Mouse (Mus musculus) layer of hippocampus, adult 8-10 months (tissue): ENCODE measurements around the gene Tial1. TPM values are rescaled to one million over a fixed set of nuclear protein-coding genes. Genes with fewer than 3 reads are reported as not detected.

Experiments used
- DNase-seq, 2 experiments: peaks; one replicate each; pipeline ENCODE4 v3.0.0; 2022; ENCODE audit warnings: low spot score in 2 of 2
- total RNA-seq, 4 experiments: library from RNA; stranded (reverse); gene quantifications; 2 replicates each; pipeline ENCODE4 v1.2.4; 2022

Tial1 gene
- total RNA-seq, 4 experiments from 2014 or later, result 107 to 155 (median 123) TPM

- no peak for DNase-seq
These were observed 44.1 kb downstream of the Tial1 start for GRCm38 (mm10) chr7:128417226-128417929.

GRCm38 (mm10) chr7:128416664-128417063, 44.9 kb downstream of the Tial1 start:
- no peak for DNase-seq

- DNase-seq, result no peak
These were observed 47.1 kb downstream of the Tial1 start for GRCm38 (mm10) chr7:128414433-128414832.

GRCm38 (mm10) chr7:128412071-128412833, 49.3 kb downstream of the Tial1 start:
- DNase-seq, result no peak

GRCm38 (mm10) chr7:128410708-128411413, 50.7 kb downstream of the Tial1 start:
- peak in 1 of 2 experiments; percentile 17 for DNase-seq

GRCm38 (mm10) chr7:128408265-128408664, 53.3 kb downstream of the Tial1 start:
- DNase-seq, result no peak

- no peak for DNase-seq
These were observed 57.5 kb downstream of the Tial1 start for GRCm38 (mm10) chr7:128403988-128404387.

- DNase-seq, result no peak
These were observed 57.9 kb downstream of the Tial1 start for GRCm38 (mm10) chr7:128403586-128403985.

- no peak for DNase-seq
These were observed 58.4 kb downstream of the Tial1 start for GRCm38 (mm10) chr7:128403128-128403527.

GRCm38 (mm10) chr7:128402577-128402976, 58.9 kb downstream of the Tial1 start:
- no peak for DNase-seq

GRCm38 (mm10) chr7:128398664-128399063, 62.9 kb downstream of the Tial1 start:
- DNase-seq, result no peak

- DNase-seq, result no peak
These were observed 64.5 kb downstream of the Tial1 start for GRCm38 (mm10) chr7:128397066-128397465.

GRCm38 (mm10) chr7:128393756-128394155, 67.8 kb downstream of the Tial1 start:
- no peak for DNase-seq

GRCm38 (mm10) chr7:128392972-128393314, 68.6 kb downstream of the Tial1 start:
- DNase-seq, result no peak

GRCm38 (mm10) chr7:128392071-128392971, 69.2 kb downstream of the Tial1 start:
- no peak for DNase-seq

GRCm38 (mm10) chr7:128391267-128392057, 70.1 kb downstream of the Tial1 start:
- no peak for DNase-seq
